In the genomic region with DNA sequence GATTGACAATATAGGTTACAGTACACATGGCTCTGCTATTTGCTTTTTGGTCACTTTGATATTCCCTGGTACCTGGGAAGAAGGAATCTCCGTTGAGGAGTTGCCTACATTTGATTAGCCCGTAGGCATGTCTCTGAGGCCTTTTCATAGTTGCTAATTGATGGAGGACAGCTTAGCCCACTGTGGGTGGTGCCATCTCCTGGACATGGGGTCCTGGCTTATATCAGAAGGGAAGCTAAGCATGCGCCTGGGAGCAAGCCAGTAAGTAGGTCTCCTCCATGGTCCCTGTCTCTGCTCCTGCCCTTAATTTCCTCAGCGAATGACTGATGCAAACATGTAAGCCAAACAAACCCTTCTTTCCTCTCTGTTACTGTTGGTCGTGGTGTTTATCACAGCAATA, we compare ENCODE assay signal across 10 mouse cellular contexts.
"Had no signal": no experiment of that assay in that cellular context is flagged by ENCODE, and none has a peak within 500 bp of the region (broad histone marks: within the 10 kb centered on the region; RNA-seq: fewer than 3 reads in every experiment).

No protein-coding gene starts in this region.

- DNase-seq: lung, adult 2 months; thymus, adult 2 months; thymus, postnatal 25 days had no signal

- H3K9ac ChIP-seq: intestine, embryonic 15.5 days; kidney, embryonic 15.5 days; liver, embryonic 14.5 days; neural tube, embryonic 13.5 days; stomach, embryonic 15.5 days had no signal

- H3K9me3 ChIP-seq: intestine, embryonic 15.5 days; kidney, embryonic 15.5 days; limb, embryonic 10.5 days; neural tube, embryonic 13.5 days; stomach, embryonic 15.5 days had no signal

- H3K4me2 ChIP-seq: intestine, embryonic 15.5 days; kidney, embryonic 15.5 days; neural tube, embryonic 13.5 days; stomach, embryonic 15.5 days had no signal

- H3K4me3 ChIP-seq: intestine, embryonic 15.5 days; kidney, embryonic 15.5 days; left cerebral cortex, adult 2 months; limb, embryonic 10.5 days; neural tube, embryonic 13.5 days; stomach, embryonic 15.5 days had no signal

- H3K27ac ChIP-seq: intestine, embryonic 15.5 days; left cerebral cortex, adult 2 months; limb, embryonic 10.5 days; liver, embryonic 14.5 days; neural tube, embryonic 13.5 days; stomach, embryonic 15.5 days had no signal

- H3K36me3 ChIP-seq: intestine, embryonic 15.5 days; kidney, embryonic 15.5 days; limb, embryonic 10.5 days; neural tube, embryonic 13.5 days; stomach, embryonic 15.5 days had no signal

- H3K27me3 ChIP-seq: intestine, embryonic 15.5 days; kidney, embryonic 15.5 days; neural tube, embryonic 13.5 days; stomach, embryonic 15.5 days had no signal
